Mouse (Mus musculus): ENCODE measurements around the gene Pip4k2a. TPM values are rescaled to one million over a fixed set of nuclear protein-coding genes. Genes with fewer than 3 reads are reported as not detected.

Gene Pip4k2a
- 13.4 and 25.5 TPM in 2 replicates for polyA plus RNA-seq (2012; rRNA removed)

DNA sequence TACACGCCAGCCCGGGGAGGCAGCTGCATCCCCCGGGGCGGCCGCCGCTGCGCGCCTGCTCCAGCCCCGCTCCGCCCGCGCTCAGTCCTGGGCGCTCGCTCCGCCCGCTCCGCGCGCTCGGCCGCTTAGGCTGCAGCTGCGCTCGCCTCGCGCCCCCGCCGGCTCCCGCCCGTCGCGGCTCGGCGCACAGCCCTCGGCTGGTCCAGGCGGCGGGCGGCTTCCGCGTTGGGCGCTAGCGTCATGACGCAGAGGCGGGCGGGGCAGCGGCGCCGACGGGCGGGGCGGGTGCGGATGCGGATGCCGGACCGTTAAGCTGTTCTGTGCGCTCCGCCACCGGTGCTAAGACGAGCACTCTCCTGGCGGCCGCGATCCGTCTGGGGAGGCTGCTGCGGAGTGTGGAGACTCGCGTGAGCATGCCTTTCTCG lies at the start of gene Pip4k2a, which contains the start of gene 4930426L09Rik:
Gene Pip4k2a, minus strand, starts transcription at position 73 of the 425 bp plus-strand sequence.
Gene 4930426L09Rik, plus strand, starts transcription at position 290 of the 425 bp plus-strand sequence.

Other genes starting within 250 kb of the Pip4k2a start
- 0.12 and 0.51 TPM in 2 replicates for gene 4930426L09Rik, start 217 bp upstream of the Pip4k2a start, polyA plus RNA-seq (2012; rRNA removed)
- gene Armc3, start 201.2 kb upstream of the Pip4k2a start, polyA plus RNA-seq (2012; rRNA removed) = 0.17 and 0.46 TPM in 2 replicates